Mouse (Mus musculus) heart, adult 8-10 months (tissue): ENCODE data around the gene Theg. TPM values are rescaled to one million over a fixed set of nuclear protein-coding genes. Genes with fewer than 3 reads are reported as not detected.

ENCODE experiments used
- DNase-seq: peaks from one replicate; pipeline ENCODE4 v3.0.0; 2022; ENCODE audit warnings: low spot score
- total RNA-seq, 4 experiments: library from RNA; stranded (reverse); gene quantifications; 2 replicates each; pipeline ENCODE4 v1.2.4; 2022

Gene Theg
- total RNA-seq, 4 experiments from 2014 or later: not detected

DNA sequence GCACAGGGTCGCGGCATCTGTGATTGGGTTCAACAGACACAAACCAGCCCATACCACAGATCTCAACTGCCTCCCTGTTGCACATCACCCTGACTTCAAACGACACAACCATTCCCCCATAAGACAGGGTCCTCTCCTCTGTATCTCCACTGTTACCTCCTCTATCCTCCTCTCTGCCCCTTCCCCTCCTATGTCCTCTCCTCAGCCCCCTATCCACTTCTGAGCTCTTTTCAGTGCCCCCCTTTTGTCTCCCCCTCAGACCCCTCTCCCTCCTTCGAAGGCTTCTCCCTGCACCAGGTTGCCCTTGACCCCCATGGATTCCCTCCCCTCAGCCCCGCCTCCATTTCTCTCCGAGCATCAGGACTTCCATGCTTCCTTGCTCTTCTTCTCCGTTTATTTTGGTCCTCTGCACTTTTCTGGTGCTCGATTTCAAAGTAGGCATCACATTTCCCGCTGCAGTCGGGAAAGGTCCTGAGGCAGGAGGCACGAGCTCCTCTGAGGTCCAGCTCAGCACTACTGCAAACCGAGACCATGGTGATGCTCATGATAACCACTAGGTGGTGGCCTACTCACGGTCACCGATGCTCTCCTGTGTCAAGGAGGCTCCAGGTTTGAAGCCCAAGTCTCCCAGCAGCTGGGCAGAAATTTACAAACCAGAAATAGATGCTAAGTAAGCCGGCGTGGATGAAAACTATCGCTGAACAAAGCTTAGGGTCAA, 7.9 kb upstream of the Theg start:
- DNase-seq: peak; percentile 33

DNA sequence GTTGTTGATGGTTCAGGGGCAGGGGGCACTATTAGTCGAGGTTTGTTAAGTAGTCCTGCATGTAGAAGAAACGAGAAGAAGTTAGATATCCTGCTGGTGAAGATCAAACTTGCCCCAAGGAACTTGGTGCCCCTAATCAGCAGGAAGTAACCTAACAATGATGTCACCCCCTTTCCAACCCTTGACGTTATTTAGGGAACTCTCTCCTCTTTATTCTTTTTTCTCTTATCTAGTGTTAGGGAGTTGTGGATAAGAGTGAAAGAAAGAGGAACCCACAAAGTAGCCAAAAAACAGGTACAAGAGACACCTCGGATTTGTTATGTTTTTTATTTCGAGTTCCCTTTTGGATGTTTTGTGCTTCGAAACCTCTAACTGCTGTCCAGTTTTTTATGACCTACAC, 7.0 kb upstream of the Theg start:
- DNase-seq: no peak

- no peak for DNase-seq
These were observed 3.6 kb upstream of the Theg start for GRCm38 (mm10) chr10:79590702-79591101.

DNA sequence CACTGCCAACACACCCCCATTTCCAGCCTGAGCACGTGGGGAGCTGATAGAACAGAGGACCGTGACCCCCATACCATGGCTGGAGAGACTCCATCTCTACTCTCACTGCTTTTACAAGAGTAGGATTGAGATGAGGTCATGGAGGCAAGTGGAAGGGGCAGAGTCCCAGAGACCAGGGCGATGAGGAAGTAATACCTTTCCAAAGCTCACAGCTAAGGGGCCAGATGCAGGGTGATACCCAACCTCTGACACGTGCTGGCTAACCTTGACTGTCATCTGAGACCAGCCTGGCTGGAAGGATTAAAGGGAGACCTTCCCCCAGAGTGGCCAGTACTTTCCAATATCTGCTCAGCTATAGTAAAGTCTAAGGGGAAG, 608 bp upstream of the Theg start:
- DNase-seq: no peak

- no peak for DNase-seq
These were observed 888 bp downstream of the Theg start for GRCm38 (mm10) chr10:79586243-79586642.

- no peak for DNase-seq
These were observed 1.4 kb downstream of the Theg start for GRCm38 (mm10) chr10:79585723-79586122.

GRCm38 (mm10) chr10:79585136-79585535, 2.0 kb downstream of the Theg start:
- DNase-seq: no peak

DNA sequence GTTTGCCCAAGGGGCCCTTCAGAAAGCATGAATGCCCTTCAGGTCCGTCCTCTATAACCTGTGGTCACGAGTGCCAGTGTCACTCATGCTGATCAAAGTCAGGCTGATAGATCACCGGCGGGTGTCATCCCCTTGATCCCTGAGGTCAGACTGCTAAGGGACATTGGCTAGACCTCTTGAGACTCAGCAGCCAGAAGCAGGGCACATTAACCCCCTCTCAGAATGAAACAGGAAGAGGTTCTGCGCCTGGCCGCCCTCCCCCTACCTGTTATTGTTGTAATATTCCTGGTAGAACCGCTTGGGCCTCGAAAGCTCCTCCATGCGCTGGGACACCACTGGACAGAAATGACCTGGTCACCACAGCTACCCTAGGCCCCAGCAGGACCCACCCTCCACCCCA, 2.7 kb downstream of the Theg start:
- no peak for DNase-seq

GRCm38 (mm10) chr10:79584021-79584420, 3.1 kb downstream of the Theg start:
- no peak for DNase-seq

- no peak for DNase-seq
These were observed 5.6 kb downstream of the Theg start for GRCm38 (mm10) chr10:79581501-79581900.

- no peak for DNase-seq
These were observed 6.3 kb downstream of the Theg start for GRCm38 (mm10) chr10:79580811-79581210.

GRCm38 (mm10) chr10:79580356-79580755, 6.8 kb downstream of the Theg start:
- DNase-seq: no peak

DNA sequence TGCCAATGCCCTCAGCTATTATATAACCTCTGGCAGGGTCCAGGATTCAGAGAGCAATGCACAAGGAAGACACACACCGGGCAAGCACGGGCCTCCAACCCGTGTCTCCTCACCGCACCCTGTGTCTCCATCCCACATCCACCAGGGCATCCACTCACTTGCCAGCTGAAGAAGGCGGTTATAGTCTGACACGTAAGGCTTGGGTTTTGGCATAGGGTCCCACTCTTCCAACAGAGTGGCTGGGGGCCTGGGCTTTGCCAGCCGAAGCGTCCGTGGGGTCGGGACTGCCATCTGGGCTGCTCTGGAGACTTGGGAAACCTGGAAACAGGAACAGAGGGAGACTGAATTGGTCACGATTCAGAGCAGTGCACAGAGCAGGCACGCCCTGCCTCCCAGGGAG, 7.3 kb downstream of the Theg start:
- DNase-seq: no peak

- DNase-seq: no peak
These were observed 8.2 kb downstream of the Theg start for GRCm38 (mm10) chr10:79578891-79579290.

DNA sequence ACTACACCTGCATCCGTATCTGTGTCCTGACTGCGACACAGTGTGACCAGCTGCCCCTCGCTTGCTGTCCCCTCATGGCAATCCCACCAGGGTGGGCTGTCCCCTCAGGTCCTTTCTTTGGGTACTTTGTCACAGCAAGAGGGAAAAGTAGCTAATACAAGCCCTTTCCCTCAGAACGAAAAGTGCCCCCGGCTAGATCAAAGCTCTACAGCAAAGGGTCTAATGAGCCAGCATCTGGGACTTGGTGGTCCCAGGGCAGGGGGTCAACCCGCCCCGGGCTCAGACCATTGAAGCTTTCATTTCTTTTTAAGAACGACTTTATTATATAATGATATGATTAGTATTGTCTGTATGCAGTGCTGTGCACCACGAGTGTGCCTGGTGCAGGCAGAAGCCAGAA, 8.9 kb downstream of the Theg start:
- DNase-seq: no peak

GRCm38 (mm10) chr10:79577376-79577775, 9.8 kb downstream of the Theg start:
- DNase-seq: no peak

- no peak for DNase-seq
These were observed 11.4 kb downstream of the Theg start for GRCm38 (mm10) chr10:79575754-79576153.

DNA sequence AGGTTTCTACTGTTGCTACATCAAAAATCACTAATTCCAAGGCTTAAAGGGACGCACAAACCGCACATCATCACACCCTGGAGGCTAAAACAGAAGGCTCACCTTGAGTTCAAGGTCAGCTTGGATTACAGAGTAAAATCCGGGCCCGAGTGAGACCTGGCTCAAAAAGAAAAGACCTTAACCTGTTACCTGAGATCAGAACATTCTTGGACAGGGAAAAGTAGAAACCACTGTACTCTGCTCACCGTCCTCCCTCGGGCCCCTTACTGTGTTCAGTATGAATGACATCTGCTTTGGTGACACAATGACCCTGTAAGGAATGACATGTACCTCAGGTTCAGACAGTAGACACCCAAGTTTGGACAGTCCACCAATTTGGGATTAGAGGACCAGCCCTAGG, 12.3 kb downstream of the Theg start:
- DNase-seq: no peak

GRCm38 (mm10) chr10:79574350-79574749, 12.8 kb downstream of the Theg start:
- no peak for DNase-seq

- no peak for DNase-seq
These were observed 13.5 kb downstream of the Theg start for GRCm38 (mm10) chr10:79573611-79574010.

DNA sequence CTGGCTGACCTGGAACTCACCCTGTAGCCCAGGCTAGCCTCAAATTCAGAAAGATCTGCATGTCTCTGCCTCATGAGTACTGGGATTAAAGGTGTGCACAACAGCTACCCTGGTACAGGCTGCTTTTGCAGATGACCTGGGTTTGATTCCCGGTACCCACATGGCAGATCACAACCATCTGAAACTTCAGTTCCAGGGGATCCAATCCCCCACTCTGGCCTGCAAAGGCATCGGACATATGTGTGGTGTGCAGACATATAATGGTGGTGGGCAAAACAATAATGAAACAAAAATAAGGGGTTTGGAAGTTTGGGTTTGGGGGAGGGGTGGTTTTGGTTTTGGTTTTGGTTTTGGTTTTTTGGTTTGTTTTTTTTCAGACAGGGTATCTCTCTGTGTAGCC, 15.8 kb downstream of the Theg start:
- no peak for DNase-seq

DNA sequence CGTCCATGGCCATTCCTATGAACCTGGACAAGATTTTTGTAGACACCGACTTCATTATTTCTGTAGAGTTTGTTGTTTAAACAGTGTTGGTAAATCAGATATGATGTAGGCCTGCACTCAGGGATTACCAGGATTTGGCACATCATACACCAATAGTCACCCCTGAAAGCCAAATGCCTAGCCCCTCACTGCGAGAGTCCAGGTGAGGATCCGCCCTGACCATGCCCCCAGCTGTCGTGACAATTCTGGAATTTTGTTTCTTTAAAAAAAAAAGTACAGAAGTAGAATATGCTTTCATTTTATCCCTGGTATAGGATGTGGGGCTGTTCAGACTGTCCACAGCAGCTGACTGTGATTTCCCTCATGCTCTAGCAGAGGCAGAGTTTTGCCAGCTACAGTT, 17.2 kb downstream of the Theg start:
- DNase-seq: no peak

GRCm38 (mm10) chr10:79559716-79560115, 27.4 kb downstream of the Theg start:
- no peak for DNase-seq

DNA sequence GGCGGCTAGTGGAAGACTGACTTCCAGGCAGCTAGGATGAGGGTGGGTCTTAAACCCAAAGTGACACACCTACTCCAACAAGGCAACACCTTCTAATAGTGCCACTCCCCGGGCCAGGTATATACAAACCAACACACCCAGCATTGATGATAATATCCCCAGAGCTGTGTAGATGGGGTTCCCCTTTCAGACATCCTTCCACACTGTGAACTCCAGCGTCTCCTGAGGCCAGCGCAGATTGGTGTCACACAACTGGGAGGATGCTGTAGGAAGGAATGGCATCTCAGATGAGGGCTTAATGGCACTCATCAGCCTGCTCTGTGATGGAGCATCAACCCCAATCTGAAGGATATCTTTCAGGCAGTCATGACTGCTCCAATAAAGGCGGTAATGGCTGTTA, 29.6 kb downstream of the Theg start:
- no peak for DNase-seq
